Mouse (Mus musculus) kidney, embryonic 15.5 days (tissue): ENCODE results near the gene Dync2li1. TPM values are rescaled to one million over a fixed set of nuclear protein-coding genes. Genes with fewer than 3 reads are reported as not detected.

Source experiments
- ATAC-seq: fragments of 200-750 bp; cut with Nextera tagmentation; replicated peaks from 2 replicates; pipeline ENCODE4 v1.8.0; 2017; ENCODE audit warnings: moderate TSS enrichment; ENCODE audit not compliant: low FRiP score
- H3K27ac ChIP-seq: fragments of 300-500 bp; sonication (generic); 2 replicates; pipeline ENCODE4 v1.5.1; 2015; ENCODE audit warnings: mild to moderate bottlenecking, inconsistent platforms
- H3K27me3 ChIP-seq: fragments of 300-500 bp; sonication (generic); 2 replicates; pipeline ENCODE4 v1.6.1; 2015; ENCODE audit warnings: inconsistent platforms
- H3K36me3 ChIP-seq: fragments of 300-500 bp; sonication (generic); 2 replicates; pipeline ENCODE4 v1.6.1; 2015; ENCODE audit warnings: inconsistent platforms
- H3K4me1 ChIP-seq: fragments of 300-500 bp; sonication (generic); 2 replicates; pipeline ENCODE4 v1.6.1; 2015; ENCODE audit warnings: inconsistent platforms
- H3K4me2 ChIP-seq: fragments of 300-500 bp; sonication (generic); 2 replicates; pipeline ENCODE4 v1.6.1; 2015; ENCODE audit warnings: moderate library complexity, mild to moderate bottlenecking, inconsistent platforms
- H3K4me3 ChIP-seq: fragments of 300-500 bp; sonication (generic); replicated peaks from 2 replicates; pipeline ENCODE4 v1.5.1; 2015; ENCODE audit warnings: mild to moderate bottlenecking, inconsistent platforms
- H3K9ac ChIP-seq: fragments of 300-500 bp; sonication (generic); 2 replicates; pipeline ENCODE4 v1.6.1; 2015; ENCODE audit warnings: mild to moderate bottlenecking, inconsistent platforms
- H3K9me3 ChIP-seq: fragments of 300-500 bp; sonication (generic); replicated peaks from 2 replicates; pipeline ENCODE4 v1.6.1; 2016; ENCODE audit warnings: inconsistent platforms
- WGBS: fragments of 180-500 bp; shearing (Covaris S2); methylation state at CpG from one replicate; pipeline ENCODE4 v1.1.7; 2015; ENCODE audit warnings: mixed read lengths; 5-methylcytosine and 5-hydroxymethylcytosine counted together
- polyA plus RNA-seq: library from polyadenylated mRNA; unstranded; fragments of >200 nt; fragmentation: Nextera tagmentation; extraction: Ambion mirVana; gene quantifications from 2 replicates; pipeline ENCODE4 v1.2.1, GENCODE M21; 2015

The Dync2li1 gene
- polyA plus RNA-seq, 1 experiment from 2014 or later = 51.0 TPM

DNA sequence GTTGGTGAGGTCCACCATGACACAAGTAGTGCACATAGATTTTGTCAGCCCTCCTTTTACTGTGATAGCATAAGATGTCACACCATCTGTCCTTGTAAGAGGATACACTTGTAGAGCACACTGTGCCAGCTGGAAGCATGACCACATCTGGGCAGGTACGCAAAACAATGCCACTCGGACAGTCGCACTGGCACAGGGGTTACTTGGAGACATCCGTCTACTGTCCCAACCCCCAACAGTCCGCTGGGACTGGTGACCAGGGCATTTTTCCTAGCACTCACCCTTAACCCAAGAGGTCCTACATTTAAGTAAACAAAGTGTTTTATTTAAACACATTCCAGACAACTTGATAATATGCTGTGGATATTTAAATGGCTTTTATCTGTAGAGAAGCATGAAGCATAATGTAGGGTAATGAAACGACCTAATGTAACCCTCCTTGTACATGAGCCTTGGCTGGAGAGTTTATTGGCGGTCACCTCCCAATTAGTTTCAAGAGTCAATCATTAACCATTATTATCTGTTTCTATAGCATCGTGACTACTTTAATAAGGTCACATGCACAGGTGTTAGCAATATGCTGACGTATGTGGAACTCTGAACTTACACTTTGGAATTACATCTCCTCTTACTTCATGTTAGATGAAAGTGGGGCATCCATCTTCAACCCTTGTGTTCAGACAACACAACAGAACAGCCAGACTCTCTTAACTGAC, 24.2 kb downstream of the Dync2li1 start:
- H3K27me3 ChIP-seq = no peaks in the 10 kb centered on the region
- no peak overlapping the region for H3K4me2 ChIP-seq
- H3K36me3 ChIP-seq = peaks cover 15% of the 10 kb centered on the region; the same call in 1 of the 2 replicates
- WGBS = 87% methylated on average over 9 of the region's 9 CpGs
- no peak overlapping the region for H3K27ac ChIP-seq
- H3K9me3 ChIP-seq = no peaks in the 10 kb centered on the region
- H3K9ac ChIP-seq = no peak overlapping the region
- peaks cover 10% of the 10 kb centered on the region for H3K4me1 ChIP-seq
- no peak overlapping the region for H3K4me3 ChIP-seq
- no peak for ATAC-seq

DNA sequence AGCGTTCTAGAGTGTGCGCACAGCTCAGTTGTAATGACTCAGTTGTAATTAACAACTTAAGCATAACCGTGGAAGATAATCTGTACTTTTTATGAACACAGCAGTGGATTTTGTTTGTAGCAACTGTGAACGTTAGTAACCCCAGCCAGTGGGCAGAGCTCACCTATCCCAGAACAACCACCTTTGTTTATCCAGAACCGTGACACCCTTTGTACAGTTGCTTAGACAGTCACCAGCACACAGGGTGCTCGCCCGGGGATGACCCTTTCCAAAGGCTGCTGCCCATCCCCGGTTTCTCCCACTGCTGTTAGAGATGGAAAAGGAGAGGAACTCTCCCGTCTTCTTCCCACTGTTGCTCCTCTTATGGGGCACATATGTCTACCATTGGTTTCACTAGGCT, 27.2 kb downstream of the Dync2li1 start:
- 94% methylated on average over 9 of the region's 9 CpGs for WGBS
- H3K27ac ChIP-seq = no peak overlapping the region
- no peak overlapping the region for H3K9ac ChIP-seq
- H3K4me1 ChIP-seq = peaks cover 28% of the 10 kb centered on the region
- H3K27me3 ChIP-seq = no peaks in the 10 kb centered on the region
- no peak for ATAC-seq
- no peak overlapping the region for H3K4me2 ChIP-seq
- peaks cover 15% of the 10 kb centered on the region; the same call in 1 of the 2 replicates for H3K36me3 ChIP-seq
- no peak overlapping the region for H3K4me3 ChIP-seq
- H3K9me3 ChIP-seq = no peaks in the 10 kb centered on the region

DNA sequence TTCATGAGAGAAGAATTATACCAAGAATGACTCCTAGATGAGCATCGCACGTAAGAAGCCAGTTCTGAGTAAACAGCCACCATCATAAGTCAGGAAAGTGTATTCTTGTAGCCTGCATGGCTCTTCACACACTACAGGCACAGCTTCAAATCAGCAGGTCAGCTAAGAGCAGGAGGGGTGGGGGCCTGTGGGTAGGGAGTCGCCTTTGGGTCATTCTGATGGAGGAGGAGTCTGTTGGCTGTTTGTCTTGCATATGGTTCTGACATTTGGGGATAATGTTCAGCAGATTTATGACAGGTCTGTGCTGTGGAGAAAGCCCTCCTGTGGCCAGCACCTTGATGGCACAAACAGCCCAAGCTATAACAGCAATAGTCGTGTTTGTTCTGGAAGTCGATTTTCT, 29.9 kb downstream of the Dync2li1 start:
- H3K9ac ChIP-seq = no peak overlapping the region
- peaks cover 15% of the 10 kb centered on the region; the same call in 1 of the 2 replicates for H3K36me3 ChIP-seq
- no peak overlapping the region for H3K4me2 ChIP-seq
- no peak for ATAC-seq
- H3K4me3 ChIP-seq = no peak overlapping the region
- H3K9me3 ChIP-seq = no peaks in the 10 kb centered on the region
- H3K27ac ChIP-seq = no peak overlapping the region
- 45% methylated on average over 5 of the region's 5 CpGs for WGBS
- no peaks in the 10 kb centered on the region for H3K27me3 ChIP-seq
- H3K4me1 ChIP-seq = peaks cover 29% of the 10 kb centered on the region

DNA sequence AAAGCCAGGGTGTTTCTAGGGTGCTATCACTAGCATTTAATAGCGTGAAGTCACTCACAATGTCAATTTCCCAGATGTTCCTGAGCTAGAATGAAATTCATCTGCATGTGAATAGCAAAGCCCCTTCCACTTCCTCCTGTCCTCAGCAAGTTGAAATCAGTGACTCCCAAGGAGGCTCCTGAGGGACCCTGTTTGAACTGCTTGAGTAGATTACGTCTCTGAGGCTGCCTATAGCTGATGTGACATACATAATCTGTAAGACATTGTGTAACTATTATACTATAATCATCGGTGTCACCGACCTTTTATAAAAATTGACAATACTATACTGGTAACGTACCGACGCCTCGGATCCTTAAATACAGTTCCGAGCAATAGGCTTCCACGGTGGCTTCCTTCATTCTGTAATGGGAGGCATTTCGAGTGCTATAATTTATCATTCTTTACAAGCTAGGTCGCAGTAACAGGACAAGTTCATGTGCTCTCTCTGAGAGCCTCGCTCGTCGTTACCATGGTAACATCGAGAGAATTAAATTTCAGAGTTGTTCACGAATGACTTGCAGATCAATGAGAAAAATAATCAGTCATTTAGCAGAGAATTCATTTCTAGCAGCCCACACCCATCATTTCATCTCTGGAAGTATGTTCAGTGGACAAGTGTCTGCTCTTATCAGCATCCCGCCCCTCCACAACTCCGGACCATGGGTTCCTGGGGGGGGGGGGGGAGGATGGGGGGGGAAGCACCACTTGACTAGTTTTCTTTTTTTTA, 30.5 kb downstream of the Dync2li1 start:
- 39% methylated on average over 19 of the region's 19 CpGs for WGBS
- Histone ChIP-seq H3K36me3 (peaks cover 13% of the 10 kb centered on the region; the same call in 1 of the 2 replicates), H3K4me3 (no peak overlapping the region), H3K27ac (0 out of 2 replicates have a peak overlapping the region, but pooled peaks have one; percentile 37), H3K4me2 (no peak overlapping the region), H3K27me3 (no peaks in the 10 kb centered on the region), H3K4me1 (peaks cover 30% of the 10 kb centered on the region), H3K9ac (no peak overlapping the region), H3K9me3 (no peaks in the 10 kb centered on the region)
- ATAC-seq = no peak

DNA sequence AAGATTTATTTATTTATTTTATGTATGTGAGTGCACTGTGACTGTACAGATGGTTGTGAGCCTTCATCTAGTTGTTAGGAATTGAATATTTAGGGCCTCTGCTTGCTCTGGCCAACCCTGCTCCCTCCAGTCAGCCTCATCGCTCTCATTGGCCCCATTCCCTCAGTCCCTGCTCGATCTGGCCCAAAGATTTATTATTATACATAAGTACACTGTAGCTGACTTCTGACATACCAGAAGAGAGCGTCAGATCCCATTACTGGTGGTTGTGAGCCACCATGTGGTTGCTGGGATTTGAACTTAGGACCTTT, 31.1 kb downstream of the Dync2li1 start:
- WGBS = 43% methylated on average over 3 of the region's 3 CpGs
- Histone ChIP-seq H3K9me3 (no peaks in the 10 kb centered on the region), H3K4me2 (no peak overlapping the region), H3K27ac (0 out of 2 replicates have a peak overlapping the region, but pooled peaks have one; percentile 7), H3K27me3 (no peaks in the 10 kb centered on the region), H3K9ac (no peak overlapping the region), H3K4me1 (peaks cover 36% of the 10 kb centered on the region), H3K36me3 (0 out of 2 replicates have a peak, but pooled peaks cover 8% of the 10 kb centered on the region), H3K4me3 (no peak overlapping the region)
- 0 out of 2 replicates have a peak, but pooled peaks have one; percentile 7 for ATAC-seq

DNA sequence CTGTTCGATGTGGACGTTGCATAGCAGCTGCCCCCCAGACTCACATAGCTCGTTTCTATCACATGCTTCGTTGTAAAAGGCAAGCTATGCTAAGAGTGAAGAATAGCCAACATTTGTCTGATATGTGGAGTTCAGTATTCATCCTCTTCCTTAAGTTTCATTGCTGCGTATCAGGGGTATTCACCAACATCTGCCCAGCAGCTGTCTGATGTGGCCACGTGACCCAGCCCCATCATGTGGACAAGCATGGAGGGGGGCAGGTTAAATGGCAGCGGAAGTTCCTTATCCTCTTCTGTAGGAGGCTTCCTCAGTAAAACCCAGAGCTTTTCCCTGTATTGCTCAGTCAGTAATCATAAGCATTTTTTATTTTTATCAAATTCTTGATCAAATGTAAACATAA, 31.5 kb downstream of the Dync2li1 start:
- Histone ChIP-seq H3K27me3 (no peaks in the 10 kb centered on the region), H3K4me3 (no peak overlapping the region), H3K9me3 (no peaks in the 10 kb centered on the region), H3K4me1 (peaks cover 36% of the 10 kb centered on the region), H3K9ac (no peak overlapping the region), H3K27ac (0 out of 2 replicates have a peak overlapping the region, but pooled peaks have one; percentile 7), H3K36me3 (0 out of 2 replicates have a peak, but pooled peaks cover 6% of the 10 kb centered on the region), H3K4me2 (no peak overlapping the region)
- peak; percentile 53; the same call in 1 of the 2 replicates for ATAC-seq
- WGBS = 61% methylated on average over 7 of the region's 7 CpGs

DNA sequence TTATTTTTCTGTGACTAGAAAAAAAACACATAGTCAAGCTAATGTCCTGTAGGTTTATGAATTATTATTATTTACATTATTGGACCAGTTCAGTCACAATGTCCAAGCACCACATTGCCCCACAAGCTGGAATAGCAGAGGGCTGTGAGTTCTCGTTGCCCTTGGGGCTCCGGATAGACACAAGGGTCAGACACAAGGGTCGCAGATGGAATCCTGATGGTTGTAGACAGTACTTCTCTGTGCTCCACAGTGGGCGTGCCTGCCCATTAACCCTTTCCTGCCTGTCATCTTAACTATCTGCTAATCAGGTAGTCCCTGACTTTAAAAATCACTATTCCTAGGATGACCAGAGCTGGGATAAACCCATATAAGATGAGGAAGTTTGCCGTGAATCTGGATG, 31.9 kb downstream of the Dync2li1 start:
- Histone ChIP-seq H3K36me3 (0 out of 2 replicates have a peak, but pooled peaks cover 4% of the 10 kb centered on the region), H3K9ac (no peak overlapping the region), H3K27me3 (no peaks in the 10 kb centered on the region), H3K4me1 (peaks cover 36% of the 10 kb centered on the region), H3K4me2 (no peak overlapping the region), H3K4me3 (no peak overlapping the region), H3K9me3 (no peaks in the 10 kb centered on the region), H3K27ac (no peak overlapping the region)
- peak; percentile 75; the same call in 1 of the 2 replicates for ATAC-seq
- 32% methylated on average over 5 of the region's 5 CpGs for WGBS

DNA sequence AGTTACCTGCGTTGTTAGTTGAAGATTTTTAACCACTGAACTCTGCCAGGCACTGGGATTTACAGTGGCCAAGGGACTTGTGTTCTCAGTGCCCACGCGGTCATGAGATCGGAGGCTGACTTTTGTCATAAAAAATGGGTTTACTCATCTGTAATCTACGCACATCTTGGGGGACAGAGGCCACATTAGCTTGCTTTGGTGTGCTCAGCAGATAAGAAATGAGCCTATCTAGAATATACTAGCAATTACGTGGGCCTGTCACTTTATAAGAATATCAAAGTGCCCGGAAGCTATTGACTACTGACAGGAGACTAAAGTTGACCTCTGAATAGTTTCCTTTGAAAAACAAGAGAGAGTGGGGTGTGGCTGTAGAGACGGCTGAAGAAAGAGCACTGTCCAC, 32.7 kb downstream of the Dync2li1 start:
- ATAC-seq = no peak
- peaks cover 38% of the 10 kb centered on the region for H3K4me1 ChIP-seq
- H3K4me3 ChIP-seq = no peak overlapping the region
- H3K4me2 ChIP-seq = no peak overlapping the region
- no peaks in the 10 kb centered on the region for H3K27me3 ChIP-seq
- H3K27ac ChIP-seq = no peak overlapping the region
- H3K9ac ChIP-seq = no peak overlapping the region
- WGBS = 78% methylated on average over 8 of the region's 8 CpGs
- no peaks in the 10 kb centered on the region for H3K9me3 ChIP-seq
- H3K36me3 ChIP-seq = 0 out of 2 replicates have a peak, but pooled peaks cover 4% of the 10 kb centered on the region

DNA sequence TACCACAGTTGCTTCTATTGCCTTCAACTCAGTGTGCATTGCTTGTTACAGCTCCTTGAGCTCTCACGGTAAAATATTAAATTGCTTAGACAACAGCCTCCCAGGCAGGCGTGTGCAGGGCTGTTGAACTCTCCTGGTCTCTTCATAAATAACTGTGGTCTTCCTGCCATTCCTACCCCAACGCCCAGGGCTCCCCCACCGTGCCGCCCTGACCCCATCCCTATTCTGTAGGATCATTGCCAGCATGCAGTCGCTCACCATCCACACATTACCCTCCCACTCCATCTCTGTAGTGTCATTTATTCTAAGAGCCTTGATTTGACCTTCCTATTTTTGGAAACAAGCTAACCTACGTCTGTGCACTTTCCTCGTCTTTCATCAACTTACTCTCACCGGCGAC, 38.8 kb downstream of the Dync2li1 start:
- H3K9me3 ChIP-seq = no peaks in the 10 kb centered on the region
- 17% methylated on average over 10 of the region's 10 CpGs for WGBS
- H3K4me3 ChIP-seq = no peak overlapping the region
- H3K27me3 ChIP-seq = no peaks in the 10 kb centered on the region
- peaks cover 30% of the 10 kb centered on the region for H3K4me1 ChIP-seq
- H3K36me3 ChIP-seq = no peaks in the 10 kb centered on the region
- ATAC-seq = 0 out of 2 replicates have a peak, but pooled peaks have one; percentile 35
- H3K9ac ChIP-seq = no peak overlapping the region
- H3K27ac ChIP-seq = peak overlapping the region; percentile 69
- H3K4me2 ChIP-seq = peak overlapping the region; percentile 43

DNA sequence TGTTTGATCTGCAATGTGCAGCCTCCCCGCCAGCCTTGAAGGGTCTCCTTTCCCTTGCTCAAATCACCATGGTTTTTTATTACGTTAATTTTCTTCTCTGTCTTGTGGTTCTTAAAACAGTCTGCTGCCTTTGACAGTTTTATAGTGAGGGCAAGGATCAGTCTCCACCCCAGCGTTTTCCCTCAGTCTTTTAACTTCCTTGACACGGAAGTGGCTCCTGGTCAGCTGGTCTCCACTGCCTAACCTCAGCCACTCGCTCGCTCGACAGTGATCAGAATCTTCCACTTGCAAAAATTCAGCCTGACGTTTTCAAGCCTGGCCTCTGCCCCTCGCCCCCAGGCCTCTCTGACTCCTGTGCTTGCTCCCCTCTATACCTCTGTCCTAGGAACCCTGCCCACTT, 39.4 kb downstream of the Dync2li1 start:
- WGBS = 7% methylated on average over 9 of the region's 9 CpGs
- H3K9ac ChIP-seq = no peak overlapping the region
- peak; percentile 87 for ATAC-seq
- peaks cover 30% of the 10 kb centered on the region for H3K4me1 ChIP-seq
- no peaks in the 10 kb centered on the region for H3K36me3 ChIP-seq
- peak overlapping the region; percentile 43 for H3K4me2 ChIP-seq
- H3K9me3 ChIP-seq = no peaks in the 10 kb centered on the region
- H3K27me3 ChIP-seq = no peaks in the 10 kb centered on the region
- H3K4me3 ChIP-seq = no peak overlapping the region
- H3K27ac ChIP-seq = peak overlapping the region; percentile 69

DNA sequence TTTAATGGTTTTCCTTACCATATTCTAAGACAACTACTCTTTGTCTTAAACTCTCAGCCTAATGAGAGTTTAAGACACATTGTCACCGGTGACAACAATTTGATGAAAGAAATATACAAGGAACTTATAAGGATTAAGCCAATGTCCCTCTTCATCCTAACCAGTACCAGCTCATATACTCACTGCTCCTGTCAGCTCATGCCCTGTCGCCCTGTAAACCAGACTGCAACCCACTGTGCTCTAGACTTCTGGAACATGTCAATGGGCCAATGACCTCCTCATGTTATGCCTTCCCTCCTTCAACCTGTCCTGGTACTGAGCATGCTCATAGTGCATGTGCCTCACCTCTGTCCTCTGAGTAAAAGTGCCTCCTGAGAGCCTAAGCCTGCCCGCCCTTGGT, 41.6 kb downstream of the Dync2li1 start:
- Histone ChIP-seq H3K36me3 (no peaks in the 10 kb centered on the region), H3K4me2 (no peak overlapping the region), H3K4me3 (no peak overlapping the region), H3K27me3 (no peaks in the 10 kb centered on the region), H3K4me1 (peaks cover 33% of the 10 kb centered on the region), H3K9ac (no peak overlapping the region), H3K9me3 (no peaks in the 10 kb centered on the region), H3K27ac (no peak overlapping the region)
- ATAC-seq = no peak
- 86% methylated on average over 3 of the region's 3 CpGs for WGBS
